Comparison of ENCODE assay signal across 8 mouse cellular contexts in genomic region chr1:66323461-66323860, GRCm38 (mm10).
A peak's percentile ranks its signal among the peaks of the same experiment; 100 is the strongest.
DNase-seq lines count a peak whose midpoint lies in the region; ATAC-seq lines count a peak whose summit lies in the region.

No protein-coding gene starts in this region.

- H3K4me1 ChIP-seq in forebrain, embryonic 15.5 days: peaks cover 55% of the 10 kb centered on the region
- H3K4me1 ChIP-seq in midbrain, embryonic 16.5 days (ENCODE audit: control insufficient read depth, insufficient read depth, low read length): peaks cover 43% of the 10 kb centered on the region
- peaks cover 20% of the 10 kb centered on the region for H3K4me1 ChIP-seq in limb, embryonic 10.5 days

- peak overlapping the region; percentile 54 for H3K9ac ChIP-seq in forebrain, embryonic 15.5 days (replicated peaks)
- H3K9ac ChIP-seq in midbrain, embryonic 16.5 days (ENCODE audit: low read depth, low read length): peak overlapping the region; percentile 55

- peak; percentile 37 for DNase-seq in cerebellum, adult 11 months
- peak; percentile 76 for DNase-seq in layer of hippocampus, adult 9-11 months
- DNase-seq in urinary bladder, postnatal 4 days (ENCODE audit: low spot score in 2 of 2): no peak
- no peak for DNase-seq in limb, embryonic 10.5 days (ENCODE audit: low spot score)
- no peak for DNase-seq in spleen, postnatal 4 days (ENCODE audit: low spot score in 2 of 2)
- no peak for DNase-seq in heart, adult 18-20 months

- H3K9me3 ChIP-seq in forebrain, embryonic 15.5 days: no peaks in the 10 kb centered on the region
- no peaks in the 10 kb centered on the region for H3K9me3 ChIP-seq in midbrain, embryonic 16.5 days (replicated peaks; ENCODE audit: control insufficient read depth, low read length, poor library complexity, severe bottlenecking)
- H3K9me3 ChIP-seq in limb, embryonic 10.5 days (replicated peaks): no peaks in the 10 kb centered on the region

- H3K4me2 ChIP-seq in forebrain, embryonic 15.5 days (replicated peaks): peak overlapping the region; percentile 40
- H3K4me2 ChIP-seq in midbrain, embryonic 16.5 days (ENCODE audit: low read length): peak overlapping the region; percentile 83

- H3K27ac ChIP-seq in forebrain, embryonic 15.5 days (replicated peaks): peak overlapping the region; percentile 99
- peak overlapping the region; percentile 86 for H3K27ac ChIP-seq in midbrain, embryonic 16.5 days (ENCODE audit: low read length)
- no peak overlapping the region for H3K27ac ChIP-seq in limb, embryonic 10.5 days

- peak overlapping the region; percentile 42 for H3K4me3 ChIP-seq in forebrain, embryonic 15.5 days
- peak overlapping the region; percentile 41 for H3K4me3 ChIP-seq in midbrain, embryonic 16.5 days (ENCODE audit: low read depth, low read length)
- no peak overlapping the region for H3K4me3 ChIP-seq in limb, embryonic 10.5 days

- 39% methylated on average over 9 of the region's 9 CpGs for WGBS in forebrain, embryonic 15.5 days
- 16% methylated on average over 9 of the region's 9 CpGs for WGBS in midbrain, embryonic 16.5 days
- WGBS in limb, embryonic 10.5 days: 88% methylated on average over 9 of the region's 9 CpGs

- H3K36me3 ChIP-seq in forebrain, embryonic 15.5 days: 0 out of 2 replicates have a peak, but pooled peaks cover 2% of the 10 kb centered on the region
- no peaks in the 10 kb centered on the region for H3K36me3 ChIP-seq in midbrain, embryonic 16.5 days (ENCODE audit: control insufficient read depth, insufficient read depth, low read length)
- H3K36me3 ChIP-seq in limb, embryonic 10.5 days: no peaks in the 10 kb centered on the region

- no peaks in the 10 kb centered on the region for H3K27me3 ChIP-seq in forebrain, embryonic 15.5 days
- H3K27me3 ChIP-seq in midbrain, embryonic 16.5 days (ENCODE audit: control insufficient read depth, insufficient read depth, low read depth, low read length): no peaks in the 10 kb centered on the region
- H3K27me3 ChIP-seq in limb, embryonic 10.5 days (ENCODE audit: low read depth, poor library complexity, severe bottlenecking): no peaks in the 10 kb centered on the region

- ATAC-seq in forebrain, embryonic 15.5 days (replicated peaks): peak; percentile 51
- ATAC-seq in midbrain, embryonic 16.5 days: peak; percentile 44

Comparison
In these comparisons a context has a peak if more than half of its experiments do, and no peak if none do; other contexts are left out.
1. DNase-seq: peak in cerebellum, adult 11 months (single experiment) and layer of hippocampus, adult 9-11 months (single experiment); none in urinary bladder, postnatal 4 days (0 of 2), limb, embryonic 10.5 days (single experiment), spleen, postnatal 4 days (0 of 2) and heart, adult 18-20 months (0 of 2).